Mouse (Mus musculus) brain, embryonic 18.5 days (tissue): ENCODE data around the gene Pde1a.
A peak's percentile ranks its signal among the peaks of the same experiment; 100 is the strongest.
"Not testable (repeated sequence)": the region's sequence is repeated elsewhere in the genome, so short reads cannot be mapped to it uniquely, and the experiment has no call there.

Experiments used
- DNase-seq: peaks from one replicate; pipeline ENCODE4 v3.0.0-alpha.2; 2012; ENCODE audit warnings: low read depth, low spot score

Pde1a gene

DNA sequence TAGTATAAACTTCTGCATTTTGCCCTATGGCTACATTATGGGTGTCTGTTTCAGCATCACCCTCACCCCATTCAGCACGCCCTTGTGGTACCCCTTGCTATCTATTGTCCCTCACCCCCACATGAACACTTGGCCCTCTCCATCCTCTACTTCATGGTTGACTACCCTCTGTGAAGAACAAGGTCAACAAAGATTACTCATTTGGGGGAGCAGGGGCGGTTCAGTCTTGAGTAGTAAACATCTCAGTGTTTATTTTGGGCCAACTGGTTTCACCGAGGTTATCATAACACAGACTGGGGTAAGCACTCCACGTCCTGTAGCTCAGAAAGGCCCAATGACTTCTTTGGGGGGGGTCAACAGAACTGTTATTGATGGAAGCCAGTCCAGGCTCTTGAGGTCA is 164.3 kb downstream of the Pde1a start:
- no peak for DNase-seq

DNA sequence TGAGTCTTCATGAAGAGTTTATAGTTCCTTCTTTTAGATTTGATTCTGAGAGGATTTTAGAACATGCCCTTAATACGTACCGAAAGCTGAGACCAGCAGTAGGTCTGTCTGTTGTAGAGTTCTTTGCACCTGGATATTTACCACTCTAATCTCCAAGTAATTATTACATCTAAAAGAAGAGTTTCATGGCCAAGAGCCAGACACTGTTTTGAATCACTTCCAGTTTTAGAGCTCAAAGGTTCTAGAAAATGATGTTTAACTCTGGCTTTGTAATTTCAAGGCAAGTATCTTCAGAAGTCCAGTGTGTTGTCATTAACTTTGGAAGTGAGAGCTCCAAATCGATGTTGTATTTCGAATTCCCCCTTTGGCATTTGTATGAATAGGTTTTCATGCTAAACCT is 167.8 kb downstream of the Pde1a start:
- no peak for DNase-seq

DNA sequence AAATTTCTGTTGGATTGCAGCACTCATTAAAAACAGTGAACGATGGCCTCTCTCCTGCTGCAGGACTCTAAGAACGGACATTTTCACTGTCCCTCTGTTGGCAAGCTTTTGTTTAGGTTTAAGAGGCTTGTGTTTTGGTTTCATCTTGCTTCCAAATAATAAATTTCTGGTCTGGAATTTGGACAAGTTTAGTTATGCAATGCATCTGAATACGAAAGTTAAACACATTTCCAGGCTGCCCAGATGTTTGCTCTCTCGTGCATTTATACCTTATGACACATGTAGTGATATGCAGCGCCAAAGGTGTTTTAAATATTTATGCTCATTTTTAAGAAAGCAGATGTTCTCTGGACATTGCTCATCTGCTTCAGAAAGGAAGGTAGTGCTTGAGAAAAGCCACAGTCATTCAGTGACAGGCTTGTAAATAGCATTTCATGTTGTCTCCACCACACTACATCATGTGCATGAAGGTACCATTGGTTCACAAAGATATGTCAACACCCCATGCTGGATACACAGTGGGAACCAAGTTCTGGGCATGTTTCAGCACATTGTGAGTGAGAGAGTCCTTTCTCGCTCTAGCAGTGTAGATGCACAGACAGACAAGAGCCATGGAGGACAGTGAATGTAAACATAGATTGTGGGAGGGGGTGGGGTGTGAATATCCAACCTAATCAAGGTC is 171.5 kb downstream of the Pde1a start:
- no peak for DNase-seq

DNA sequence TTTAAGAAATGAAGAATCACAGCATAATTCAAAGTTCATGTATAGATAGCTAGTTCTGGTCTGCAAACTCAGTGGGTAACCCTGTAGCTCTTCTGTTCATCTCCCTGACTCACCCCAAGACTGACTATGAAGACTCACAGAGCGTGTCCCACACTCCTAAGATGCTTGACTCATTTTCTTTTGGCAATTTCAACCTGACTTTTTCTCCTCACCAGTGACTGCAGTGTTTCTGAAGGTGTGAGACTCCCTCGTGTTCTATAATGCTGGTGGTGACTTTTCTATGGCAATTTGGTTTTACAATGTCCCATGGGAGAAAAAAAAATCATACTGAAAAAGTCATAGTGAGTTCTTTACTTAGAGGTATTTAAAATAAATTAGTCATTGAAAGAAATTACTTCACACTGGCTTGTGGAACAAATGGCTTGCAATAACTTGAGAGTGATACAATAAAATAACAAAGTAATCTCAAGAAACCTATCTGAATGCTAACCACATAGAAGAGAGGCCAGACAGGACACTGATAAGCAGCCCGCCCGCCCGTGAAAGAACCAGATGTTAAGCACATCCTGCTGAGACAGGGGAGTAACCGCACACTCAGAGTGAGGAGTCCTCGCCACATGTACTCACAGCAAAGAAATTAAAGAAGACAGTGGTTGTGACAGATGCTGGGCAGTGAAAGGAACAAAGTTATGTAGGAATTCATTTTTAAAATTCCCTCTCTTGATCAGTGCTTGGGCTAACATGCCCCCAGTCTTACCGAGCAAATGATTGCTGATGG is 183.2 kb downstream of the Pde1a start:
- no peak for DNase-seq

DNA sequence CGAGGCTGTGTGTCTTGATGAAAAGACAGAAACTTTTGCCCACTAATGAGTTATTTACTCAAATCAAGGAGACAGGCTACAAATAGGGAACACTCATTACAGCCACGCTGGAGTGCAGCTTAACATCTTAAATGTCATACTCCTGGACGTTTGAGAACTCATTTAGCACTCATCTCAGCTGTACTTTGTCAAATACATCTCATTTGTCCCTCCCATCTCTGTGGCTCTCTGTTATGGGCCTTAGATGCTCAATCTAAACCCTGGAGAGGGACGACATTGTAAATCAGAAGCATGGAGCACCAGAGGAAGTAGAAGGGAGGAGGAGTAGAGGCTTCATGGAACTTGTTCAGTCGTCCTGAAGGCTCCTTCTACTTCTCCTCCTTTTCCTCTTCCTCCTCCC is 194.6 kb downstream of the Pde1a start:
- DNase-seq, result no peak

DNA sequence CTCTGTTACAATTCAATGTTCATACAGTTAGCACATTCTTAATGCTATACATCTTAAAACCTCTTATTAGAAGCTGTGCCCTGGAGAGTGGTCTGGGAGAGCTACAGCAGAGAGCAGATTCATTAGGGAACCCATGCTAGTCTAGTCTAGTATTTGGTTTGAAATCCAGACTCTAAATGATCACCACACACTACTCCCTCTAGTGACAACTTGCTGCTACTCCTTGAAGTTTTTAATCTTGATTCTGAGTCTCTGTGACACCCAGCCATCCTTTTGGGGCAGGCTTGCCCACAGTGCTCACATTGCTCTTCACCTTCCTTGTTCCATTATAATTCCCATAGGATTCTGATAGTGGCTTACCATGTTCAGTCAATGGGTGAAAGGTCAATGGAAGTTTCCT is 206.9 kb downstream of the Pde1a start:
- DNase-seq, result no peak

DNA sequence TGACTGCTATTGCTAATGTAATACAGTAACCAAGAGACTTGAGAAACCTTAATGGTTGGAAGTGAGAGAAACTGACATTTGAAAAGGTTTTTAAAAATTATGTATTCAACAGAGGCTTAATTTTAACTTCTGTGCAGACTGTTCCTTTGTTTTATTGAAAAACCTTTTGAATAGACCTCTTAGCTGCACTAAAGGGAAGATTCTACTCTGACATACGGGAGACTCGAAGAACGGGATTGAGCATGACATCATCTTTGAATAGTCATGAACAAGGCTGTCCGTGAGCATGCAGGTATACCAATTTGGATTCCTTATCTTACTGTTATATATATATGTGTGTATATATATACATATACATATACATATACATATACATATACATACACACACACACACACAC is 207.9 kb downstream of the Pde1a start:
- DNase-seq, result no peak

DNA sequence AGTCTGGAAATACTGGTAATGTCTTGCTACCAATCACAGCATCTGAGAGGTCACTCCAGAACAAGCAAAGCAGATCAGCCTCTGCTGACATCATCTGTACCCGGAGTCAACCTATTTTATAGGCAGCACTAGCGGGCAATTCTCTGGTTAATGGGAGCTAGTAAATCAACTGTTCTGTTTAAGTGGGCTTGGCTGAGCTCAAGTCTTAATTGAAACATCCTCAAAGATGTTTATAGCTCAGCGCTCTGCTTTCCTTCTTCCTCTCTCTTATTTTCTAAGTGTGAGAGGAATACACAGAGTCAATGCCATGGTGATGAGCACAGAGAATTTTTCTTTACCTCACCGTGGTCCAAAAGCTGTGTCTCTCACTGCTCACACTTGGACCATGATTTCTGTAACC is 208.8 kb downstream of the Pde1a start:
- no peak for DNase-seq

DNA sequence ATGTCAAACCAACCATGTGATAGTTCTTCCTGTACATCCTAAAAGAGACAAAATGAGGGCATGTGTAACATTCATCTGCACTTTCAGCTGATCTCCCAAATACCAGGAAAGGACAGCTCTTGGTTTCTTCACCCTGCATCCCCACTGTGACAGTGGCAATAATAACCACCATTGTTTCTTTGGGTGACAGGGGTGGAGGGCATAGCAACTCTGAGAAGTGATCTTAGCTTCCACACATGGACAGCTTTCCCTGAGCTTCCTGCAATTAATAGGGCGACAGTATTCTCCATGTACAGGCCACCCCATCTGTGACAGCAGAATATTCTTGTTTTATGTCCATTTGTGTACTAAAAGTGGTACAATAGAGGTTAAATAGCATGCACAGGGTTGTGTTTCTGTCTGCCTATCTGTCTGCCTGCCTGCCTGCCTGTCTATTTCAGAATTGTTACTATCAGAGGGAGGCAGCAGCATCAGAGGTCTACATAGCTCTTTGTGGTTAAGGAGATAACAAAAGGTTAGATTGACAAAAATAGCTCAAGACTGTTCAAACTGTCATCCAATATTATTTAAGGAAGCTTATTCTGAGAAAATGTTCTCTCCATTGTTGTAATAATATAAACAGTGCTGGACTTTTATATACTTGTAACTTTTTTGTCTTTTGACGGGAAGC is 227.3 kb downstream of the Pde1a start:
- no peak for DNase-seq

DNA sequence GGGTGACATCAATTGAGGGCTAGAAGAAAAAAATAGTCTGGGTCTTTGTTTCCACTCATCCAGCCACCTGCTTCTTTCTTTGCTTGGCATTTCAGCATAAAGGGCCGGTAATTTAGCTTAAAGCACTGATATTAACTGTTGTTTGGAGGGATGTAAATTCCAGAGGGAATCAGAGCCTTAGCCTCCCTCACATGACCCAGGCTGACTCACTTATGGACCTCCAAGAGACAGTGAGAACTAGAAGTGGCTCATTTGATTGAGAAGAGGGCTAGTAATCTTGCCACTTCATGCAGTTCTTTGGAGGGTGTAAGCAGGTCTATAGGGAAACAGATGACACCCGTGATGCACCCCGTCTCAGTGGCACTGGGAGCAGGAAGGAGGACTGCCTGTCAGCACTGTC is 230.7 kb downstream of the Pde1a start:
- no peak for DNase-seq

DNA sequence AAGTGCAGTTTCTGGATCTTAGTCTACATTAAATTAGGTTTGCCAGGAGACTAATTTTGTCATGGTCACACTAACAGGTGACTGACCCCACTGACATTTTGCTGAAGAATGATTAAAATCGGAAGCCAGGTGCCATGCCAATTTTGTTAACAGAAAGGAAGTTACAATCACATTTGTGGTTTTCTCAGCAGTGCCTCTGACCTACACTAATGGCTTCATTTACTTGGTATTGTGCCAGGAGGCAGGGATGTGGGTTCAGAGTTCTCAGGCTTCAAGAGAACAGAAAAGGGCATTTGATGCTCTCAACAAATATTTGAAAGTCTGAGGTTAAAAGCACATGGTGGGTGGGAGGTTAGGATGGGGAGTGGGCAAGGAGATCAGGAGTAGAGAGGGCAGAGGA is 236.4 kb downstream of the Pde1a start:
- DNase-seq, result no peak

DNA sequence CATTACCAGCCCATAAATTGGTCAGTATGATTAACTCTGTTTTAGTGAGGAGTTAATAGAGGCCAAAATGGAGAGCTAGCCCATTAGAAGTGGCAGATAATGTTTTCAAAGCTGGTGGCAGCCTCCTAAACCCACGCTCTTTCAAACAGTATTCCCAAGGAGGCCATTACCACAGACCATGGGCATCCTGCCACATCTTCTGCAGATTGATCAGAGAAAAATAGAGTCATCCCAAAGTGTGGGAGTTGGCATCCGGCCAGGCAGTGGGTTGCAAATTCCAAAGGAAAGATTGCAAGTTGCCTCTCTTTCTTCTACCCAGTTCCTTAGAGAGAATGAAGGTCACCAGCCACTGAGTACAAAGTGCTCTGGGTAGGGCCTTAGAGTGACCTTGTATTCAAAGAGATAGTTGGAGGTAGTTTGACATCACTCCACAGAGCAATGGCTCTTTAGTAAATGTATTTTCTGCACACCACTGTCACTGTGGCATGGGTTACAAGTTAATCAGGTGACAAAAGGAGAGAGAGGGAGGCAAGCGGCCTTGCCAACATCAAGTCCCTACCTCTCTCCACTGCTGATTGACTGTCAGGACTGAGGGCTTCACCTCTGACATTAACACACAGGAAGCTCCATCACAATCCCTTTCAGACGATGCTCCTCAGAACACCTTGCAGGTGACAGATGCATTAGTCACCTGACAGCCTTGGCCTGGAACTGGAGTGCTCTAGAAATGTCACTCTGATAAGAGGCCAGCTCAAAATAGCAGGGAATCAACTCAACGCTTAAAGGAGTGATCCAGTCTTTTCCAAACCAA is 237.3 kb downstream of the Pde1a start:
- no peak for DNase-seq

DNA sequence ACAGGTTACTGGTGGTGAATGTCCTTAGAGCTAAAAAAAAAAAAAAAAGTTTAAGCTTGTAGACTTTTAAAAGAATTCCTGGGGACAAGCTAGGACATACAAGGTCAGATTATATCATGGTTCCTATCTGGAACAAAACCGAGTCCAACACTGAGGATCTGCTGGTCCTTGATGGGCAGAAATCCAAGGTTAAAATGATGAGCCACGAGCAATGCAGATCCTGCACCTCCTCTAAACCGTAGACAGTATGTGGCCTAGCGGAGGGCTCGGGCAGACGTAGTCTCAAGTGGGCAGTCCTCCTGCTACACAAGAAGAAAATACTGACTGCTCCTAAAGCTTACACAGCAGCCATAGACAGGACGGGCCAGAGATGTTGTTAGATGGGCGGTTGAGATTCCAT is 238.5 kb downstream of the Pde1a start:
- DNase-seq, result no peak

DNA sequence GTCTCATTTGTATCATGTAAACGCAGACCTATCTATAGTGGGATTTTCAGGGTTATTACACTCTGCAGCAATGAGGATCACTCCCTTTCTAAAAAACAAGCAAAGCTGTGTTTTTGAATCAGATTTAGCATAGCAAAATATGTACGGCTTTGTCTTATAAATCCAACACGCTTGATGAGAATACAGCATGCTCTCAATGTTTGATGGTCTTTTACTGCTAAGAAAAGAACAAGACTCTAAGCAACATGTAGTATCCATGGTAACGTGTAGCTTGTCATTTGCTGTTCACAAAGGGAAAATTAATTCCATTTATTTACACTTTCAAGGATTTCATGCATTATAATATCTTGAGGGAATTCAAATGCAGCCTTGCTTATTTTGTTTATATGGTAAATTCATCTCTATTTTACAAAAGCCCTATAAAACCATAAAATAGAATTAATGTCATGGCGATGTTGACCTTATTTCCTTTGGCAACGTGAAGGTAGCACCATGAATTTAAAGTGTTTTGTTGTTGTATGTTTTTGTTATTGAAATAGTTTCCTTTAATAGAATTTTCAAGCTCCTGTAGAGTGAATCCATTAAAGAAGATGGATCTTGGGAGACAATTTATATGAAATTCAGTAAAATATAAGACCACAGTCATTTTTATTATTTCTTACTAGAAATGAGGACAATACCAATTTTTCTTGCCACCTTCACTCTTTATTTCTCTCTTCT is 245.5 kb downstream of the Pde1a start:
- peak; percentile 66 for DNase-seq

DNA sequence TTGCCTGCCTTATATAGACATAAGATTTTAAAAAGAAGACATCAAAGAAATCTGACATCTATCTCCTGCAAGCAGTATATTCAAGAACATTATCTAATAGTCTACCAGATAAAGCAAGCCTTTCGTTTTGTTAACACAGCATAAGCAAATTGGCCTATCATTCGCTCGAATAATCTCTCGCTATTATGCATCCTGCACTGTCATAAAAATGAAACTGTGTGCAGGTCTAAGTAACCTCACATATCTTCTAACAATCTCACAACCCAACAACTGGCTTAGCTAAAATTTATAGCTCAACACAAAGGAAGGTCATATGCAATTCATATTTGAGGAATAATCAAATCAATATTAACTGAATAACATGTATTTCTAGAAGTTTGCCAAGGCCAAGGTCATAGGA is 246.0 kb downstream of the Pde1a start:
- no peak for DNase-seq

DNA sequence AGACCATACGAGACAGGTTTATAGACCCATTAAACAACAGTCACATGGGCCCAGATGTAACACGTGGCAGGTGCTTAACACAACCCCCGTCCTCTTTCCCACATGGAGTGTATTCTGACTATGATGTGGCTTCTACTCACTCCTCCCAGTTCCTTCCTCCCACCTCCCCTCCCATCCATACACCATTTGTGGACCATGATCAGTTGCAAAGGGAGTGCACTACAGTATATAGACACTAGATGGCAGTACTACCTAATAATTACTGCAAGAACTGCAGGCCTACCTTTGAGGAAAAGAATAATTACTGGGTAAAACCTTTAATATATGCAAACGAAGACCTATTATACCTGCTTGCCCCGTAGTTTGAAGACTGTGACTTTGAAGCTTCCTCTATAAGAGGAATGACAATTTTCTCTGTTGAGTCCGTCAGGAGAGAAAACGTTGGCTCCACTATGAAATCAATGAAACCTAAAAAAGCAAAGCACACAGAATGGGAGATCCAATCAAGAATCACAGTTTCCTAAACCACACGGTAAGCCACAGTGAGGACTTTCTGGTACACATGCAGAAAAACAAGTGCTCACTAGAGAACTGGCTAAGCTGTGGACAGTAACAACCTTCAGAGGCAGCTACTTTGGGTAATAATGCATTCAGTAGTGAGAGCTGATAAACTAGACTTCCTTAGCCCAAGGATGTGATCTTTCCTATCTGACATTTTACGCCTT is 263.8 kb downstream of the Pde1a start:
- DNase-seq, result peak; percentile 50

DNA sequence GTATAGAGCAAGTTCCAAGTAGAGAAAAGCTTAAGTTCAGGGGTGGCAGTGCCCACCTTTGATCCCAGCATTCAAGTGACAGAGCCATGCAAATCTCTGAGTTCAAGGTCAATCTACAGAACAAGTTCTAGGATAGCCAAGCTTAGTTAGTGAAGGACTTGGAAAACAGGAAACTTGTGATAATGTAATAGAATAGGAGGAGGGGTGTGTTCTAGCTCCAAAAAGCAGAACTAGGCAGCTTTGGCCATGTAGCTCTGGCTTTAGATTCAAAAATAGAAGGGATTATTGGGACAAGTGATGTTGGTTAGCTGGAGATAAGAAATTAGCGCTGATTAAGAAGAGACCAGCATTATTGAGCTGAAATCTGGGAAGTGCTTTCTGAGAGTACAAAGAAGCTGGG is 272.4 kb downstream of the Pde1a start:
- no peak for DNase-seq

DNA sequence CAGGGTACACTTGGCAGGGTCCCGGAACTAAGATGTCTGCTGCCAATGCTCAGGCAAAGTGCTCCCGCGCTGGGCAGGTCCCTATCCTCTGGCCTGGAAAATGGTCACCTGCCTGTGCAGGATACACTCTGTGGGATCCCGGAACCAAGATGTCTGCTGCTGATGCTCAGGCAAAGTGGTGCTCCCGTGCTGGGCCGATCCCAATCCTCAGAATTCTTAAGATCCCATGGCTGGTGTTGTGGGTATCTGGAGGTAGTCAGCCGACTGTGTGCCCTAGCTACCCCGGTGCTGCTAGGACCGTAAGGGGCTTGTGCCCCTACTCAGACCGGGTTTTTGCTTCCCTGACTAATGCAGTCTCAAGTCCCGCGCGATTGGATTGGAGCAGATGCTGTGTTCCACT is 281.9 kb downstream of the Pde1a start:
- DNase-seq, result not testable (repeated sequence)

DNA sequence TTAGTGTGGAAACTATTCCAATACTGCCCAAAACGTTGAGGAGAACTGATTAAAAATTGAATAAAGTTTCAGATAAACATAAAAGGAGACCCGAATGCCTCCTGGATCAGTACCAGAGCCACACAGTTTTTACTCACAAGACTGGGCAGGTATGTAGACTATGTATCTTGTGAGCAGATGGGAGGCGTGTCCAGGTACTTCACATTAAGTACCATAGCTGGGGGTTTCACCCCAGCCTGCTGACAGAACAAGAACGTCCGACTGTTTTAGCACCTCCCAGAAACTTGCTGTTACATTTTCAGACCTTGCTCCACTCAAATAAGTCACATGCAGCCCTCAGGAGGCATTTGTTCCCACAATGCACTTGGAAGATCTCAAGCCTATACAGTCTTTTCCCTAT is 289.7 kb downstream of the Pde1a start:
- DNase-seq, result no peak

DNA sequence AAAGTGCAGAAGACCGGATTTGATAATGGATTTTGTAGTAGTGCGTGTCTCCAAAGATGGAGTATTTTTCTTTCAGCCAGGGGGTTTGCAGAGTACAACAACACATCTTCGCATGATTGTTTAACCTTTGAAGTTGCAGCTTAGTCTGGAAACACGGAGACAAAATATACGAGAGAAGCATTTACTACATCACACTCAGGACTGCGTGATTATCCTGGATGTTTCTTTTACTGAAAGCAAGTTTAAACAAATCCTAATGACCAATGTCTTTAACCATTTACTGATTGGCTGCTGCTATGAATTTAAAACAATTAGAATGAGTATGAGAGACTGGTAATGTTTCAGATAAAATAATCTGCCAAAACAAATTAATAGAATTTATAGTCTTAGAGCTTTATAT is 290.2 kb downstream of the Pde1a start:
- DNase-seq, result no peak

DNA sequence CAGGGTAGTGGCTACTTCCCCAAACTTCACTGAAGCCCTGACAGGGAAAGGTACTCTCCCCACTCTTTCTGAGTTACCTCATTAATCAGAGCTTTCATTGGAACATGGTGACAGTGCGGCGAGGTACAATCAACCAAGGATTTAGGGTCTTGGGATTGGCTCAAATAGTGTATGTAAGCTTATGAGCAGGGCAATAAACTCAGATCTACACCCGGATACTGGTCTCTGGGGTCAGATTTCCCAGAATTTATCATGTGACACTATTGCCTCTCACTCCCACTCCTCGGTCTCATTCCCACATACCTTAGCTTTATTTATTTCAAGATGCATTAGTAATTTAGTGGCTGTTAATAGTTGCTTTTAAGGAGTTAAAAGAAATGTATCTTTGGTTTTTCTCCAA is 303.4 kb downstream of the Pde1a start:
- no peak for DNase-seq
